Mouse (Mus musculus) heart, postnatal 10 days (tissue): Measurements from ENCODE around the gene Camkk2. TPM values are rescaled to one million over a fixed set of nuclear protein-coding genes. Genes with fewer than 3 reads are reported as not detected.
A peak's percentile ranks its signal among the peaks of the same experiment; 100 is the strongest.

ENCODE experiments used
- DNase-seq, 2 experiments: peaks; one replicate each; pipeline ENCODE4 v3.0.0; 2021
- intact Hi-C: fragments of 180-260 bp; cut with DNase I; formaldehyde crosslinking; loops from one replicate; pipeline ENCODE4 v1.15.1; 2025
- microRNA-seq, 2 experiments: library from miRNA; unstranded; fragments of <30 nt; microRNA quantifications; one replicate each; pipeline ENCODE4 v1.2.0; 2022
- total RNA-seq, 2 experiments: library from RNA; stranded (reverse); gene quantifications; 2 replicates each; pipeline ENCODE4 v1.2.3; 2021

Gene Camkk2
- total RNA-seq, 2 experiments from 2014 or later, result 15.6 to 16.5 TPM

DNA sequence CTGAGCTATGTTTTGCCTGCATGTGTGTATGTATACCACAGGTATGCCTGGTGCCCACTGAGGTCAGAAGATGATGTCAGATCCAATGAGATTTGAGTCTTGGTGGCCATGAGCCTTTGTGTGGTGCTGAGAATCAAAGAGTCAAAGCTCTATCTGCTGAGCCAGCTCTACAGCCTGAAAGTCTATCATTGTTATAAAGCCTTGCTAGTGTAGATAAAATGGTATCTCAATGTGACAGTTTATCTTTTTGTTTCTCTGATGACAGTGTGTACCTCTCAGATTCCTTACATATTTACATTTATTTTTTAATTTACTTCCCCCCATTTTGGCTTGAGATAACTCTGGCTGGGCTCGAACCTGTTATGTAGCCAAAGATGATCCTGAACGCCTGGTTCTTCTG, 75.6 kb downstream of the Camkk2 start:
- DNase-seq, result no peak
- intact Hi-C loops, result no loop called here

DNA sequence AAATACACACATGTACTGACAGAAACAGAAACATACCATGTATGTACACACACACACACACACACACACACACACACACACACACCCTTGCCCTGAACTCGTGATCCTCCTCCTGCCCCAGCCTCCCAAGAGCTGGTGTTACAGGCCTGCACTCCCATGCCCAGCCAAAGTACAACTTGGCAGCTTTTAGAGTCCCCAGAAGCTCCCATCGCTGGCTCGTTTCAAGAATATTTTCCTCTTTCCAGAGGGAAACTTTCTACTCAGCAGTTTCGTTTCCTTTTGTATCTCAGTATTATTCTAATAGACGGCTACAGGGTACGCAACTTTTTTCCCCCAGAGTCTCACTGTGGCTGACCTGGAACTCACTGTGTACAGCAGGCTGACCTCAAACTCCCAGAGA, 77.1 kb downstream of the Camkk2 start:
- intact Hi-C loops, result no loop called here
- DNase-seq, result no peak

DNA sequence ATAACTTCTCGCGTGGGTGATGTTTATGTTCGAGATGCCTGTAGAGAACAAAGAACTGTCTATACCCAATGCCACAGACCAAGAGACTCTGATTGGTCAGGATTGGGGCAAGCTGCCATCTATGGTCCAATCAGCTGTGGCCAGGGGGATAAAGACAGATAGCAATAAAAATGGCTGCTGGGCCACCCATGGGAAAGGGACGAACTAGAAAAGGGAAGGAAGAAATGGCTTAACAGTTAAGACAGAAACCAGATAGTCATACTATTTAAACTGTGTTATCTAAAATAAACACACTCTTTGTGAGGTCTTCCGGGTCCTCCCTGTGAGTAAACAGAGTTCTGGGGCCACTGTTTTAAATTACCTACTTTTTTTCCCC, 78.4 kb downstream of the Camkk2 start:
- DNase-seq, result no peak
- intact Hi-C loops, result no loop called here

DNA sequence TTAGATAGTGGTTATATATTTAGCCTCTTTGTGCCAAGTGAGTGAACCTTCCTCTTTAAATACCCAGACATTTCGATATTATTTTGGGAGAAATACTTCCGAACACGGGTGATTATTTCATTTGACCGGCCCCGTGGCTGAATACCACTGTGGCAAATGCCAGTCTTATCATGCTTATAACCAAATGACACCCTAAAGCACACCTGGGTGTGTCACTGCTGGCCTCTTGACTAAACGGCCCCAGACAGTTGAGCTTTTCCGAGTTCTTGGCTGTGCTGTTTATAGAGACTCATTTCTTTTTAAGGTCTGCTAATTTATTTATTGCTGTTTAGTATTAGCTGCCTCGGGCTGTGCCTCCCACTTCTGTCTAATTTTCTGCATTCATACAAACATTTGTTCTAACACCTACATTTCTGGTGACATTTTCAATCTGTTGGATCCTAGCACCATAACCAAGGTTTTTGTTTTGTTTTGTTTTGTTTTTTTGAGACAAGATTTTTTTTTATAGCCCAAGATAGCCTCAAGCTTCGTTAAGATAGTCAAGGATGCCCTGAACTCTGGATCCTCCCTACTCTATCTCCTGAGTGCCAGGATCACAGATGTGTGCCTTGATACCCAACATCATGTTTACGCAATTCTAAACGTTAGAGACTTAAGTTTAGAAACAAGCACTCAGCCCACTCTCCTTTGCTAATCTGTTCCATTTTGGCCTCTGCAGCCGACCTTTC, 78.9 kb downstream of the Camkk2 start:
- intact Hi-C loops, result no loop called here
- no peak for DNase-seq

DNA sequence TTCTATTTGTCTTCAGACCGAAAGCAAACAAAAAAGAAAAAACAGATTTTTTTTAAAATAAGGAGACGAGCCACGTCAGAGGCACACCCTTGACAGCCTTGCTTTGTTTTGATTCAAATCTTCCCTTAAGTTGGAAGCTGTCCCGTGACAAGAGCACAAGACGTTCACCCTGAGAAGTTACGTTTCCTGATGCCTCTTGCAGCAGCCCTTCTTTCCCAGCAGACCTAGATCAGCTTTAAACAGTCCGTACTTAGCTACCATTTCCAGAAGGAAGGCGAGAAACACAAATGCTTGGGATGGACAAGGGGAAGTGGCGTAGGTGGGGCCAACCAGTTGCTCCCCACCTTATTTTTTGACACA, 80.5 kb downstream of the Camkk2 start:
- intact Hi-C loops, result no loop called here
- no peak for DNase-seq

DNA sequence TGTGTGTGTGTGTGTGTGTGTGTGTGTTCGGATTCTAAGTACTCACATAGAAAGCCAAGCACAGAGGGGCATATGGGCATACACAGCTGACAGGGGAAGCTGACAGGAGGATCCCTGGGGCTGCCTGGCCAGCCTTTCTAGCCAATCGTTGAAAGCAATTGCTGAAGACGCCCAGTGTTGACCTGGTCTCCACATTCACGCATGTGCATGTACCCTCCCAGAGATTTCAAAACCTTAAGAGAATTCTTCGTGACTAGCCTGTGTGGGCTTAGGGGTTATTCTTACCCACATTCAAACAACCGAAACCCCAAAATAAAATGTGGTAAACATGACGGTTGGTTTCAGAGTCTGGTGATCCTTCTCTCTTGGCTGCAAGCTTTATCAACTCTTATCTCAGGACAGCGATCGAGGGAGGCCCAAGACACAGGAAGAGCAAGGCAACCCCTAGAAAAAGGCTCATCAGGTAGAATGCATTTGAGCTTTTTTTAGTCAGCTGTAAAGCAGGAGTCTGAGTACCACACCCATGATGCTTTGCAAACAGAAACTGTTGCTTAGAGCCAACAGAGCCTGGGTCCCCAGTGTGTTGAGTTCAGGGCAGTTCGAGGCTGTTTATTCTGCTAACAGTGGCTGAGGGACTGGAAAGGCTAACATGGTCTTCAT, 81.0 kb downstream of the Camkk2 start:
- DNase-seq, result no peak
- intact Hi-C loops, result no loop called here

DNA sequence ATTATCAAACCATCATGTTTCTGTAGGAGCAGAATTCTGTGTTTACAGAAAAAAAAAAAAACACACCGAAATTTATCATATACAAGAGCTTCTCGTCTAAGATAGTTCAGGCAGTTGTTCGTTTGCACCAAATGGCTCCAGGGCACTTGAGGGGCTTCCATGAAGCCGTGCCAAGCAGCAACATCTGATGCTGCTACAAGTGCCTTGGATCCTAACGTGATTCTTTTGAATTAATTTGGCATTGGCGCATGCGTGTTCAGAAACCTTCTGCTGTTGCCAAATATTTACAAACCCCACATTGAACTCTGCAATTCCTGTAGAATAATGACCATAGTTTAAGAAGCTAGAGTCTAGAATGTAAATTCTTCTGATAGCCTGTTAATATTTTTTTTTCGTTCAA, 83.7 kb downstream of the Camkk2 start:
- DNase-seq, result no peak
- intact Hi-C loops, result no loop called here

DNA sequence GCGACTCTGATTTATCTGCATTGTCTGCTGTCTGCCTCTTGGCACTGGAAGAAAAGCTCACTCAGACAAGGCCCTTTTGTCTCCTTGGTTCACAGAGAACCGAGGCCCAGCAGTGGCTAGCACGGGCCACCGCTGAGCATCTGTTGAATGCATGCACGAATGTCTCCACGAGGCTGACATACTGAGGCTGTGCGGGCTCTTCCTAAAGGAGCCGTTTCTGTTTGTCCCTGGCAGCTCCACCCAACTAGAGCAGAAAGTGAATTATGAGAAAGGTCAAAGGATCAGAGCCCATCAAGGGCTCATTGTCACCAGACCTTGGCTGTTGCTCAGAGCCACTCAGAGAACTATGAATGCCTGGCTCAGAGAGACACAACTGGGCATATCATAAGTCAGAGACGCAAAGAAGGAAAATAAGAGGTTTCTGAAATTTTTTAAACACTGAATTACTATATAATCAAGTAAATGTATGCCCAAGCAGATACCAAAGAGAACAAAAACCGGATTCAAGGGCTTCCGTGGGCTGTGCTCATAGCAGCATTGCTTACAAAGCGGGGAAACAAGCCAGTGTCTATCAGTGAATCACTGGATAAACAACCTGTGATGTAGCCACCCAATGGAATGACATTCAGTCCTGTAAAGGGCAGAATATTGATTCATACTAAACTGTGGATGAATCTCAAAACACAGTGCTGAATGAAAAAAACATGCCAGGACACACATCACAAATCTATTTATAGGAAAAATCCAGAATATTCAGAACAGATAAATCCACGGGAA, 85.6 kb downstream of the Camkk2 start:
- DNase-seq, result peak in 1 of 2 experiments; percentile 30
- intact Hi-C loops, result no loop called here

DNA sequence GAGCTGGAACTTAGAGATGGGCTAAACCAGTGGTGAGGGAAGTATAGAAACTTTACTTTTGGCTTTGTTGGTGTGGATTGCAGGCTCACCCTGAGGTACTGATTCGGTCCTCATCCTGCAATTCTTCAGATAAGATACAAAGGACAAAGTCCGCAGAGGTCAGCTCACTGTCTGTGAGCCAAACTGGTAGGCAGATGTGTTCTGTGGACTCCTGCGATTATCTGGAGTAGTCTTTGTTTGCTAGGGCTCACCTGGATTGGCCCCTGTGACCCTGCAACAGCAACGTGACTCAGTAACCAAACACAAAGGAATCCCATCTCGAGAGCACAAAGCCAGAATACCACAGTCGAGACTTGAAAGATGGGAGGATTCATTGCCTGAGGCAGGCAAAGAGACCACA, 88.7 kb downstream of the Camkk2 start:
- no peak for DNase-seq
- intact Hi-C loops, result no loop called here

DNA sequence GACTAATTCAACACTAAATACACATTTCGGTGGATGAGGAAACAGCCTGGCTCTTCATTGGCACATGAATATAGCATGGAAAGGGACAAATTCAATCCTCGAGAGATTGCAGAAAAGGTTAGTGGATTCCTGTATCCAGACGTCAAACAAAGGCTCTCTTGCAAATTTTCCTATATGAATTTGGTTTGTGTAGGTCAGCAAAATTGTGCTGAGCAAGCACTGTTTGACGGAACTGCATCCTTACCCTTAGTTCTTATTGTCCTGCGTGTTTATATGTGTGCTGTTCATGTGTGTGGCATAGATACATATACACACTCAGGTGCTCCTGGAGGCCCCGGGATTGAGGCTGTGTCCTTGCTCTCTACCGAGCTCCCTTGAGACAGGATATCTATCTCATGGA, 90.1 kb downstream of the Camkk2 start:
- intact Hi-C loops, result no loop called here
- DNase-seq, result no peak

DNA sequence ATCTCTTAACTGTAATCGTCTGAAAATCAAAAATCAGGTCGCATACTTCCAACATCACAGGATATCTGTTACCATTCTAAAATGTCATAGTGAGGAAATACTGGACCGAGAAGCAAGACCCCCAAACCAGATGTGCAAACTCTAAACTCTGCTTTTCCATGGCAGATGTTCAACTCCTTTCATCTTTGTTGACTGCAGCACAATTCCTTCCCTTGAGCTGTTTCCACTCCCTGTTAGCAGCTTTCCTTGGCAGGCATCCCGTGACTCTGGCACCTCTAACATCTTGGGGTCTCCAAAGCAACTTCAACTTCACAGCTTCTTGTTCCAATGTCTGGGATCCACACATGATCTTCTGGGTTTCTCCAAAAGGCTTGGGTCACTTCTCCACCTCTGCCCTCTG, 91.8 kb downstream of the Camkk2 start:
- intact Hi-C loops, result no loop called here
- DNase-seq, result no peak

DNA sequence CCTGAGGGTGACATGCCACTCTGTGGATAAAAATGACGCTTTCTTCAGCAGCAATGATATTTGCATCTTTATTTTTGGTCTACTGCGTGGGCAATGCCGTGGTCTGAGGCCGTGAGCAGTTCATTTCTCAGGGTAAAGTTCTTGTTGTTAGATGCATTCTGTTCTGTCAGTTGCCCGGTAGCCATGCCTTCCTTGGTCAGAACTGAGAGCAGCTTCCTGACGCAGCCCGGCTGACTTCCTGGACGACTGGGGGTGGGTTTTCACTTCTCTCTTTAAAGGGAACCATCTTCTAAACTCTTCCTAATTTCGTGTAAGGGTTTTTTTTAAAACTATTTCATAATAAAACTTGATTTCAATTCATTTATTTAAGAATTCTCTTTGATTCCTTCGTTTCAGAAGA, 95.3 kb downstream of the Camkk2 start:
- no peak for DNase-seq
- intact Hi-C loops, result no loop called here

DNA sequence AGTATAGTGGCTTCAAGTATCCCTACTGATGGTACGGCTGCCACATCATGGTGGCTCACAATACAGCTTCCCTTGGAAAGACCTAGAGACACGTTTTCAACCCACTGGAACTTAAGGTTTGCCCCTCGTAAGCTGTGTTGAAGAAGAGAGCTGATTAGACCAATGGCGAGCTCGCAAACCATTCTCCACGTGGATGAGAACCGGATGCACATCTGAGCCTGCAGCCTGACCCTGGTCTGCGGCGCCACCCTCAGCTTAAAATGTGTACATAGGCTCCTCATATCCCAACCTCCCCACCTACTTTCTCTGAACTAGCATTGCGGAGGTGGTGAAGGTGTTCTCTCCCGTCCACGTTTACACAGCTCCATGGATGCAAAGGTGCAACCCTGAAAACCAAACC, 97.9 kb downstream of the Camkk2 start:
- no peak for DNase-seq
- intact Hi-C loops, result no loop called here

Small RNA genes lying within 50 kb of the gene (microRNA-seq; reads per million reads assigned to microRNA genes)
- gene Mir8115, result 1.4 to 1.7 reads per million in 2 experiments

Other genes with a start within 250 kb of the Camkk2 start
- gene Ift81, start 164.9 kb downstream of the Camkk2 start, total RNA-seq, result 10 to 100 TPM; 51.7 to 53.1 TPM
- 1 to 10 TPM; 3.5 to 5.2 TPM for gene P2rx7, start 135.5 kb downstream of the Camkk2 start, total RNA-seq
- gene P2rx4, start 71.9 kb downstream of the Camkk2 start, total RNA-seq, result 10 to 100 TPM; 17.3 to 17.6 TPM
- 100 to 1,000 TPM; 215 to 217 TPM for gene Anapc5, start 41.9 kb upstream of the Camkk2 start, total RNA-seq
- 10 to 100 TPM; 26.8 to 32.9 TPM for gene Rnf34, start 70.6 kb upstream of the Camkk2 start, total RNA-seq
- gene Kdm2b, start 210.4 kb upstream of the Camkk2 start, total RNA-seq, result 10 to 100 TPM; 23.1 to 23.3 TPM
- 10 to 100 TPM; 18.7 to 20.2 TPM for gene Orai1, start 235.7 kb upstream of the Camkk2 start, total RNA-seq